ENCODE assay signal across 8 mouse cellular contexts in genomic region chr11:40753836-40754235, GRCm38 (mm10). TPM values are rescaled to one million over a fixed set of nuclear protein-coding genes. Genes with fewer than 3 reads are reported as not detected.
DNase-seq lines count a peak whose midpoint lies in the region; ATAC-seq and TF ChIP-seq lines count a peak whose summit lies in the region.

No protein-coding gene starts in this region.

- H3K9me3 ChIP-seq in forebrain, embryonic 13.5 days (replicated peaks) = no peaks in the 10 kb centered on the region
- H3K9me3 ChIP-seq in forebrain, embryonic 15.5 days = no peaks in the 10 kb centered on the region
- H3K9me3 ChIP-seq in midbrain, embryonic 10.5 days (replicated peaks) = no peaks in the 10 kb centered on the region
- no peaks in the 10 kb centered on the region for H3K9me3 ChIP-seq in midbrain, embryonic 16.5 days (replicated peaks; ENCODE audit: control insufficient read depth, low read length, poor library complexity, severe bottlenecking)
- no peaks in the 10 kb centered on the region for H3K9me3 ChIP-seq in intestine, postnatal 0 days (ENCODE audit: control insufficient read depth)

- peaks cover 8% of the 10 kb centered on the region; the same call in 1 of the 2 replicates for H3K36me3 ChIP-seq in forebrain, embryonic 13.5 days (ENCODE audit: poor library complexity, severe bottlenecking)
- H3K36me3 ChIP-seq in forebrain, embryonic 15.5 days = 0 out of 2 replicates have a peak, but pooled peaks cover 4% of the 10 kb centered on the region
- peaks cover 7% of the 10 kb centered on the region; the same call in 1 of the 2 replicates for H3K36me3 ChIP-seq in midbrain, embryonic 10.5 days
- no peaks in the 10 kb centered on the region for H3K36me3 ChIP-seq in midbrain, embryonic 16.5 days (ENCODE audit: control insufficient read depth, insufficient read depth, low read length)
- peaks cover 21% of the 10 kb centered on the region for H3K36me3 ChIP-seq in intestine, postnatal 0 days (ENCODE audit: control insufficient read depth, insufficient read depth)

- no peak overlapping the region for H3K4me3 ChIP-seq in forebrain, embryonic 13.5 days
- no peak overlapping the region for H3K4me3 ChIP-seq in forebrain, embryonic 15.5 days
- 0 out of 2 replicates have a peak overlapping the region, but pooled peaks have one; percentile 77 for H3K4me3 ChIP-seq in midbrain, embryonic 10.5 days
- no peak overlapping the region for H3K4me3 ChIP-seq in midbrain, embryonic 16.5 days (ENCODE audit: low read depth, low read length)
- peak overlapping the region; percentile 89; the same call in 1 of the 2 replicates for H3K4me3 ChIP-seq in intestine, postnatal 0 days (ENCODE audit: low read depth, low read length)

- H3K27me3 ChIP-seq in forebrain, embryonic 13.5 days = no peaks in the 10 kb centered on the region
- H3K27me3 ChIP-seq in forebrain, embryonic 15.5 days = no peaks in the 10 kb centered on the region
- H3K27me3 ChIP-seq in midbrain, embryonic 10.5 days (ENCODE audit: low read depth, poor library complexity, severe bottlenecking) = no peaks in the 10 kb centered on the region
- no peaks in the 10 kb centered on the region for H3K27me3 ChIP-seq in midbrain, embryonic 16.5 days (ENCODE audit: control insufficient read depth, insufficient read depth, low read depth, low read length)
- no peaks in the 10 kb centered on the region for H3K27me3 ChIP-seq in intestine, postnatal 0 days (replicated peaks; ENCODE audit: control insufficient read depth, insufficient read depth, low read length)

- peaks cover 11% of the 10 kb centered on the region for H3K4me1 ChIP-seq in forebrain, embryonic 13.5 days
- peaks cover 13% of the 10 kb centered on the region for H3K4me1 ChIP-seq in forebrain, embryonic 15.5 days
- H3K4me1 ChIP-seq in midbrain, embryonic 10.5 days = peaks cover 18% of the 10 kb centered on the region
- H3K4me1 ChIP-seq in midbrain, embryonic 16.5 days (ENCODE audit: control insufficient read depth, insufficient read depth, low read length) = peaks cover 11% of the 10 kb centered on the region; the same call in 1 of the 2 replicates
- no peaks in the 10 kb centered on the region for H3K4me1 ChIP-seq in intestine, postnatal 0 days (replicated peaks; ENCODE audit: control insufficient read depth, insufficient read depth, low read length)

- no peak for DNase-seq in midbrain, embryonic 10.5 days (ENCODE audit: low spot score)
- DNase-seq in right cerebral cortex, postnatal 4 days = no peak
- no peak for DNase-seq in layer of hippocampus, adult 9-11 months

- no peak for ATAC-seq in forebrain, embryonic 13.5 days
- ATAC-seq in forebrain, embryonic 15.5 days (replicated peaks) = no peak
- no peak for ATAC-seq in midbrain, embryonic 16.5 days
- no peak for ATAC-seq in intestine, postnatal 0 days
- ATAC-seq in cerebellum, adult (ENCODE audit: insufficient number of reproducible peaks, low FRiP score, low TSS enrichment) = no peak

- no peak for TF ChIP-seq CTCF in intestine, postnatal 0 days (IDR thresholded peaks at IDR 0.05; ENCODE audit: low read depth)

- no peak overlapping the region for H3K27ac ChIP-seq in forebrain, embryonic 13.5 days
- H3K27ac ChIP-seq in forebrain, embryonic 15.5 days (replicated peaks) = no peak overlapping the region
- H3K27ac ChIP-seq in midbrain, embryonic 10.5 days (replicated peaks) = no peak overlapping the region
- no peak overlapping the region for H3K27ac ChIP-seq in midbrain, embryonic 16.5 days (ENCODE audit: low read length)
- no peak overlapping the region for H3K27ac ChIP-seq in intestine, postnatal 0 days (ENCODE audit: low read depth, low read length)

- peak overlapping the region; percentile 2; the same call in 1 of the 2 replicates for H3K4me2 ChIP-seq in forebrain, embryonic 13.5 days
- no peak overlapping the region for H3K4me2 ChIP-seq in forebrain, embryonic 15.5 days (replicated peaks)
- H3K4me2 ChIP-seq in midbrain, embryonic 16.5 days (ENCODE audit: low read length) = no peak overlapping the region; the same call in 1 of the 2 replicates
- peak overlapping the region; percentile 87 for H3K4me2 ChIP-seq in intestine, postnatal 0 days (replicated peaks; ENCODE audit: low read depth)

- H3K9ac ChIP-seq in forebrain, embryonic 13.5 days = no peak overlapping the region
- no peak overlapping the region for H3K9ac ChIP-seq in forebrain, embryonic 15.5 days (replicated peaks)
- H3K9ac ChIP-seq in midbrain, embryonic 16.5 days (ENCODE audit: low read depth, low read length) = no peak overlapping the region
- H3K9ac ChIP-seq in intestine, postnatal 0 days (ENCODE audit: low read depth, low read length) = no peak overlapping the region

- 79% methylated on average over 6 of the region's 6 CpGs for WGBS in forebrain, embryonic 13.5 days
- 80% methylated on average over 6 of the region's 6 CpGs for WGBS in forebrain, embryonic 15.5 days
- 81% methylated on average over 6 of the region's 6 CpGs for WGBS in midbrain, embryonic 10.5 days
- WGBS in midbrain, embryonic 16.5 days = 76% methylated on average over 6 of the region's 6 CpGs
- 58% methylated on average over 6 of the region's 6 CpGs for WGBS in intestine, postnatal 0 days

RNA-seq across cellular contexts. Expression of gene Ccng1, which starts 1.3 kb away (rescaled TPM):
- polyA plus RNA-seq in forebrain, embryonic 13.5 days (2015; fragmentation: Nextera tagmentation; extraction: Ambion mirVana) = 27.8 and 29.3 TPM in 2 replicates
- polyA plus RNA-seq in forebrain, embryonic 15.5 days (2015; fragmentation: Nextera tagmentation; extraction: Ambion mirVana) = 28.8 and 30.5 TPM in 2 replicates
- 38.5 and 40.0 TPM in 2 replicates for polyA plus RNA-seq in midbrain, embryonic 10.5 days (2016; fragmentation: Nextera tagmentation; extraction: Ambion mirVana)
- 39.2 and 39.8 TPM in 2 replicates for polyA plus RNA-seq in midbrain, embryonic 16.5 days (2015; fragmentation: Nextera tagmentation; extraction: Ambion mirVana)
- polyA plus RNA-seq in intestine, postnatal 0 days (2015; fragmentation: Nextera tagmentation; extraction: Ambion mirVana) = 42.0 and 44.1 TPM in 2 replicates

RNA-seq across cellular contexts. Expression of gene Nudcd2, which starts 20.4 kb away (rescaled TPM):
- polyA plus RNA-seq in forebrain, embryonic 13.5 days (2015; fragmentation: Nextera tagmentation; extraction: Ambion mirVana) = 136 and 145 TPM in 2 replicates
- polyA plus RNA-seq in forebrain, embryonic 15.5 days (2015; fragmentation: Nextera tagmentation; extraction: Ambion mirVana) = 78.7 and 80.2 TPM in 2 replicates
- polyA plus RNA-seq in midbrain, embryonic 10.5 days (2016; fragmentation: Nextera tagmentation; extraction: Ambion mirVana) = 194 and 216 TPM in 2 replicates
- polyA plus RNA-seq in midbrain, embryonic 16.5 days (2015; fragmentation: Nextera tagmentation; extraction: Ambion mirVana) = 49.3 and 55.0 TPM in 2 replicates
- polyA plus RNA-seq in intestine, postnatal 0 days (2015; fragmentation: Nextera tagmentation; extraction: Ambion mirVana) = 70.3 and 71.2 TPM in 2 replicates

RNA-seq across cellular contexts. Expression of gene Hmmr, which starts 20.6 kb away (rescaled TPM):
- 43.0 and 43.1 TPM in 2 replicates for polyA plus RNA-seq in forebrain, embryonic 13.5 days (2015; fragmentation: Nextera tagmentation; extraction: Ambion mirVana)
- polyA plus RNA-seq in forebrain, embryonic 15.5 days (2015; fragmentation: Nextera tagmentation; extraction: Ambion mirVana) = 18.2 and 21.0 TPM in 2 replicates
- 58.8 and 62.9 TPM in 2 replicates for polyA plus RNA-seq in midbrain, embryonic 10.5 days (2016; fragmentation: Nextera tagmentation; extraction: Ambion mirVana)
- polyA plus RNA-seq in midbrain, embryonic 16.5 days (2015; fragmentation: Nextera tagmentation; extraction: Ambion mirVana) = 3.6 and 4.8 TPM in 2 replicates
- 8.3 and 8.7 TPM in 2 replicates for polyA plus RNA-seq in intestine, postnatal 0 days (2015; fragmentation: Nextera tagmentation; extraction: Ambion mirVana)

RNA-seq across cellular contexts. Expression of gene Mat2b, which starts 58.8 kb away (rescaled TPM):
- polyA plus RNA-seq in forebrain, embryonic 13.5 days (2015; fragmentation: Nextera tagmentation; extraction: Ambion mirVana) = 77.2 and 80.1 TPM in 2 replicates
- polyA plus RNA-seq in forebrain, embryonic 15.5 days (2015; fragmentation: Nextera tagmentation; extraction: Ambion mirVana) = 76.6 and 78.8 TPM in 2 replicates
- 100 and 103 TPM in 2 replicates for polyA plus RNA-seq in midbrain, embryonic 10.5 days (2016; fragmentation: Nextera tagmentation; extraction: Ambion mirVana)
- polyA plus RNA-seq in midbrain, embryonic 16.5 days (2015; fragmentation: Nextera tagmentation; extraction: Ambion mirVana) = 58.7 and 61.5 TPM in 2 replicates
- polyA plus RNA-seq in intestine, postnatal 0 days (2015; fragmentation: Nextera tagmentation; extraction: Ambion mirVana) = 71.8 and 75.7 TPM in 2 replicates

Comparison
In these comparisons a context has a peak if more than half of its experiments do, and no peak if none do; other contexts are left out.
1. H3K4me2 ChIP-seq: peak in forebrain, embryonic 13.5 days (single experiment) and intestine, postnatal 0 days (single experiment); none in forebrain, embryonic 15.5 days (single experiment) and midbrain, embryonic 16.5 days (single experiment).
2. H3K4me3 ChIP-seq: peak in midbrain, embryonic 10.5 days (single experiment) and intestine, postnatal 0 days (single experiment); none in forebrain, embryonic 13.5 days (single experiment), forebrain, embryonic 15.5 days (single experiment) and midbrain, embryonic 16.5 days (single experiment).